Comparison of ENCODE assay signal across 18 mouse cellular contexts in genomic region chr17:77963358-77963757, GRCm38 (mm10).
DNase-seq lines count a peak whose midpoint lies in the region; ATAC-seq lines count a peak whose summit lies in the region.
"Had no signal": no experiment of that assay in that cellular context is flagged by ENCODE, and none has a peak within 500 bp of the region (broad histone marks: within the 10 kb centered on the region; RNA-seq: fewer than 3 reads in every experiment).

No protein-coding gene starts in this region.

- H3K9me3 ChIP-seq in forebrain, embryonic 13.5 days (replicated peaks): no peaks in the 10 kb centered on the region
- H3K9me3 ChIP-seq in forebrain, embryonic 12.5 days: no peaks in the 10 kb centered on the region
- no peaks in the 10 kb centered on the region for H3K9me3 ChIP-seq in forebrain, embryonic 15.5 days
- no peaks in the 10 kb centered on the region for H3K9me3 ChIP-seq in forebrain, embryonic 10.5 days
- no peaks in the 10 kb centered on the region for H3K9me3 ChIP-seq in forebrain, embryonic 16.5 days (ENCODE audit: control insufficient read depth, low read length)
- H3K9me3 ChIP-seq: embryonic facial prominence, embryonic 13.5 days; embryonic facial prominence, embryonic 15.5 days had no signal

- H3K4me2 ChIP-seq in forebrain, embryonic 13.5 days: no peak overlapping the region
- no peak overlapping the region for H3K4me2 ChIP-seq in forebrain, embryonic 12.5 days
- no peak overlapping the region for H3K4me2 ChIP-seq in forebrain, embryonic 15.5 days (replicated peaks)
- no peak overlapping the region for H3K4me2 ChIP-seq in forebrain, embryonic 16.5 days (ENCODE audit: low read length)
- H3K4me2 ChIP-seq: embryonic facial prominence, embryonic 13.5 days; embryonic facial prominence, embryonic 15.5 days had no signal

- no peak overlapping the region for H3K4me3 ChIP-seq in forebrain, embryonic 13.5 days
- no peak overlapping the region for H3K4me3 ChIP-seq in forebrain, embryonic 12.5 days (replicated peaks)
- H3K4me3 ChIP-seq in forebrain, embryonic 15.5 days: no peak overlapping the region
- no peak overlapping the region for H3K4me3 ChIP-seq in forebrain, embryonic 10.5 days
- no peak overlapping the region for H3K4me3 ChIP-seq in forebrain, embryonic 16.5 days (replicated peaks; ENCODE audit: low read length)
- H3K4me3 ChIP-seq: embryonic facial prominence, embryonic 13.5 days; embryonic facial prominence, embryonic 15.5 days; erythroblast, embryonic 14.5 days had no signal

- ATAC-seq in forebrain, embryonic 13.5 days: peak; percentile 36; the same call in 1 of the 2 replicates
- no peak for ATAC-seq in forebrain, embryonic 12.5 days (ENCODE audit: low FRiP score)
- peak; percentile 63; the same call in 1 of the 2 replicates for ATAC-seq in forebrain, embryonic 15.5 days (replicated peaks)
- ATAC-seq in forebrain, embryonic 16.5 days: peak; percentile 86

- no peaks in the 10 kb centered on the region for H3K27me3 ChIP-seq in forebrain, embryonic 13.5 days
- H3K27me3 ChIP-seq in forebrain, embryonic 12.5 days: no peaks in the 10 kb centered on the region
- H3K27me3 ChIP-seq in forebrain, embryonic 15.5 days: no peaks in the 10 kb centered on the region
- no peaks in the 10 kb centered on the region for H3K27me3 ChIP-seq in forebrain, embryonic 10.5 days (ENCODE audit: poor library complexity, severe bottlenecking)
- H3K27me3 ChIP-seq in forebrain, embryonic 16.5 days (replicated peaks; ENCODE audit: control insufficient read depth, insufficient read depth, low read length): no peaks in the 10 kb centered on the region
- H3K27me3 ChIP-seq: embryonic facial prominence, embryonic 13.5 days; embryonic facial prominence, embryonic 15.5 days had no signal

- H3K9ac ChIP-seq in forebrain, embryonic 13.5 days: no peak overlapping the region
- H3K9ac ChIP-seq in forebrain, embryonic 12.5 days: no peak overlapping the region
- H3K9ac ChIP-seq in forebrain, embryonic 15.5 days (replicated peaks): no peak overlapping the region
- no peak overlapping the region for H3K9ac ChIP-seq in forebrain, embryonic 16.5 days (replicated peaks; ENCODE audit: low read depth, low read length)
- H3K9ac ChIP-seq: embryonic facial prominence, embryonic 13.5 days; embryonic facial prominence, embryonic 15.5 days had no signal

- 84% methylated on average over 4 of the region's 4 CpGs for WGBS in forebrain, embryonic 13.5 days
- 89% methylated on average over 4 of the region's 4 CpGs for WGBS in forebrain, embryonic 12.5 days
- WGBS in forebrain, embryonic 15.5 days: 79% methylated on average over 4 of the region's 4 CpGs
- 96% methylated on average over 4 of the region's 4 CpGs for WGBS in forebrain, embryonic 10.5 days
- WGBS in forebrain, embryonic 16.5 days: 77% methylated on average over 4 of the region's 4 CpGs

- no peaks in the 10 kb centered on the region for H3K36me3 ChIP-seq in forebrain, embryonic 13.5 days (ENCODE audit: poor library complexity, severe bottlenecking)
- H3K36me3 ChIP-seq in forebrain, embryonic 12.5 days (replicated peaks): no peaks in the 10 kb centered on the region
- no peaks in the 10 kb centered on the region for H3K36me3 ChIP-seq in forebrain, embryonic 15.5 days
- no peaks in the 10 kb centered on the region for H3K36me3 ChIP-seq in forebrain, embryonic 10.5 days (replicated peaks)
- no peaks in the 10 kb centered on the region for H3K36me3 ChIP-seq in forebrain, embryonic 16.5 days (ENCODE audit: control insufficient read depth, insufficient read depth)
- H3K36me3 ChIP-seq: embryonic facial prominence, embryonic 13.5 days; embryonic facial prominence, embryonic 15.5 days had no signal

- H3K4me1 ChIP-seq in forebrain, embryonic 13.5 days: no peaks in the 10 kb centered on the region
- no peaks in the 10 kb centered on the region for H3K4me1 ChIP-seq in forebrain, embryonic 12.5 days
- no peaks in the 10 kb centered on the region for H3K4me1 ChIP-seq in forebrain, embryonic 15.5 days
- H3K4me1 ChIP-seq in forebrain, embryonic 10.5 days: no peaks in the 10 kb centered on the region
- H3K4me1 ChIP-seq in forebrain, embryonic 16.5 days (replicated peaks; ENCODE audit: control insufficient read depth, insufficient read depth, low read length): no peaks in the 10 kb centered on the region
- H3K4me1 ChIP-seq: embryonic facial prominence, embryonic 13.5 days; embryonic facial prominence, embryonic 15.5 days had no signal

- no peak for DNase-seq in forebrain, embryonic 10.5 days (ENCODE audit: extremely low spot score, low spot score)
- DNase-seq in c-Kit-positive CD71-positive TER-119-positive erythroid progenitor cells, embryonic 14.5 days (ENCODE audit: low spot score): no peak
- no peak for DNase-seq in spleen, postnatal 36 days (ENCODE audit: low spot score in 2 of 2)
- DNase-seq: adrenal gland, adult 2 months; adrenal gland, postnatal 10 days; adrenal gland, postnatal 25 days; cerebellum, adult 11-12 months; cerebellum, adult 2 months; cerebellum, adult 9-10 months; cerebellum, postnatal 36 days; embryo, embryonic 11 days had no signal

- H3K27ac ChIP-seq in forebrain, embryonic 13.5 days: no peak overlapping the region
- no peak overlapping the region for H3K27ac ChIP-seq in forebrain, embryonic 12.5 days
- H3K27ac ChIP-seq in forebrain, embryonic 15.5 days (replicated peaks): no peak overlapping the region
- no peak overlapping the region for H3K27ac ChIP-seq in forebrain, embryonic 10.5 days
- no peak overlapping the region for H3K27ac ChIP-seq in forebrain, embryonic 16.5 days (ENCODE audit: low read length)
- H3K27ac ChIP-seq: embryonic facial prominence, embryonic 13.5 days; embryonic facial prominence, embryonic 15.5 days had no signal
